Mouse (Mus musculus): ENCODE data around the gene Rhbdl2. TPM values are rescaled to one million over a fixed set of nuclear protein-coding genes. Genes with fewer than 3 reads are reported as not detected.

The Rhbdl2 gene
- total RNA-seq, 1 experiment: 2.7 TPM

DNA sequence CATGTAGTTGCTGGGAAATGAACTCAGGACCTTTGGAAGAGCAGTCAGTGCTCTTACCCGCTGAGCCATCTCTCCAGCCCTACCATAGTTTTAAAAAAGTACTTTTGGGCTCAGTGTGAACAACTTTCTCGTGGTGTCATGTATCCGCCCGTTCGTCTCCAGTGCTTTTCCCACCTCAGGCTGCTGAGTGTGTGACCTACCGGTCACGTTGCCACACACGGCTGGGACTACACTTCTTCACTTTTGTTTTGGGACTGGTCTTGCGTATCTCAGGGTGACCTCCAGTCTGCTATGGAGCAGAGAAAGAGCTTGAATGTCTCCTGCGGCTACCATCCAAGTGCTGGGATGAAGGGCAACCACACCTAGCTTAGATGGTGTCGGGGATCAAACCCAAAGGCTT is 20.6 kb downstream of the Rhbdl2 start:
- Histone ChIP-seq H3K4me3 (ENCODE audit: insufficient read depth in 1 of 2, low read depth in 1 of 2, low read length in 2 of 2, poor library complexity in 1 of 2, severe bottlenecking in 1 of 2) (no peak overlapping the region), H3K4me1 (ENCODE audit: control insufficient read depth in 2 of 2, insufficient read depth in 2 of 2, low read length in 2 of 2, poor library complexity in 1 of 2) (peaks cover 0 to 10% of the 10 kb centered on the region in 2 experiments; a peak in 2 of 4 replicates), H3K9me3 (ENCODE audit: control insufficient read depth, insufficient read depth, low read depth, low read length) (no peaks in the 10 kb centered on the region), H3K27ac (ENCODE audit: insufficient read depth, low read depth, low read length, poor library complexity, severe bottlenecking) (no peak overlapping the region), H3K36me3 (ENCODE audit: control insufficient read depth, insufficient read depth, low read length, poor library complexity, severe bottlenecking) (no peaks in the 10 kb centered on the region), H3K9ac (ENCODE audit: insufficient read depth, low read depth, low read length, poor library complexity, severe bottlenecking) (no peak overlapping the region)
- DNase-seq (ENCODE audit: low read depth, low spot score): no peak
- in situ Hi-C loops (cut with MboI; ENCODE audit: low sequenced_read_pairs in 2 of 2, unreplicated experiment in 2 of 2): no loop called here
- no peak for TF ChIP-seq ZNF384 (IDR thresholded peaks at IDR 0.05; ENCODE audit: low read depth, low read length)
- no peak for TF ChIP-seq ZC3H11A (IDR thresholded peaks at IDR 0.05; ENCODE audit: borderline replicate concordance, low read depth, low read length)
- TF ChIP-seq CHD2 (IDR thresholded peaks at IDR 0.05; ENCODE audit: low read depth, low read length): no peak
- no peak for TF ChIP-seq MAFK (IDR thresholded peaks at IDR 0.05; ENCODE audit: insufficient read depth, low read depth, low read length)
- no peak for TF ChIP-seq HCFC1 (IDR thresholded peaks at IDR 0.05; ENCODE audit: borderline replicate concordance, insufficient read depth, low read length)

DNA sequence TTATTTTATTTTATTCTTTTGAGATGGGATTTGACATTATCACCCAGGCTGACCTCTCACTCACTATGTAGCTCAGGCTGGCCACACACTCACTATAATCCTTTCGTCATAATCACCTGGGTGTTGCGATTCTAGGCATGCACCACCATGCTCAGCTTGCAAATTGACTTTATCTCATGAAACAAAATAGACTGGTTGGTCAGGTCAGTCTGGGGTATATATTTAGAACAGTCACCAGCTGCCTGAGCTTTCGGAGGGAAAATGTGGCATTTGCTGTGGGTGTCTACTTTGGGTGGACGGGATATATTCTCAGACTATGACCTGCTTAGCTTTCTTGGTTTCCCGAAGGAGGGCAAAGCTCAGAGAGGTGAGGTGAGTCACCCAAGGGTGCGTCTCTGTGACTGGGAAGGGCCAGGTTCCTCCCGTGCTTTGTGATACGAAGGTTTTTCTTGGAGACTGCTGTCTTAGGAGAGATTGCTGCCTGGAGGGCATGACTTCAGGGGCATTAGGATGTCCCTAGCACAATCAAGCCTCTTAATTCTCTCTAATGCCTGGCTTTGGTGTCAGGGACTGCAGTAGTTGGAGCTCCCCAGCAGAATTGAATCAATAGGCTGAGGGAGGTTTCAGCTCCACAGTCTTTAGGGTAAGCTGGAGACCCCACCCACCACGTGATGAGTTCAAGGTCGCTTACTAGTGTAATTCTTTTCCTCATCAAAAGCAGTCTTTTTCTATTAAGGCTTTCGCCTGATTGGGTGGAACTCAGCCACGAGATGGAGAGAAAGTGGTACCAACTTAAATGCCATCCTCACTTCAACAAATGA is 23.0 kb downstream of the Rhbdl2 start:
- no peak overlapping the region for H3K27ac ChIP-seq (ENCODE audit: insufficient read depth, low read depth, low read length, poor library complexity, severe bottlenecking)

DNA sequence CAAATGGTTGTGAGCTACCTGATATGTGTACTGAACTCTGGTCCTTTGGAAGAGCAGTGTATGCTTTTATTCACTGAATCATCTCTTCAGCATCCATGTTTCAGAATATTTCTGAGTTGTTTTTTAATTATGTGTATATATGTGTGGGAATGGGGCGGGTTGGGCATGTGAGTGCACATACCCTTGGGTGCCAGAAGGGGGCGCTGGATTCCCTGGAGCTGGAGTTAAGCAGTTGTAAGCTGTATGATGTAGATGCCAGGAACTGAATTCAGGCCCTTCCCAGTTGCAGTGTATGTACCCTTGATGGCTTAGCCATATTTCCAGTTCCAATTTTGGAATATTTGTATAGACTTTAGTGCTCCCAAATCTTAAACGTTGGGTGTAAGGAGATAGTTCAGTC is 24.9 kb downstream of the Rhbdl2 start:
- TF ChIP-seq MAFK (IDR thresholded peaks at IDR 0.05; ENCODE audit: insufficient read depth, low read depth, low read length): no peak
- TF ChIP-seq ZNF384 (IDR thresholded peaks at IDR 0.05; ENCODE audit: low read depth, low read length): no peak
- TF ChIP-seq ZC3H11A (IDR thresholded peaks at IDR 0.05; ENCODE audit: borderline replicate concordance, low read depth, low read length): no peak
- no peak for TF ChIP-seq HCFC1 (IDR thresholded peaks at IDR 0.05; ENCODE audit: borderline replicate concordance, insufficient read depth, low read length)
- no peak for TF ChIP-seq CHD2 (IDR thresholded peaks at IDR 0.05; ENCODE audit: low read depth, low read length)
- H3K9me3 ChIP-seq (ENCODE audit: control insufficient read depth, insufficient read depth, low read depth, low read length): no peaks in the 10 kb centered on the region
- in situ Hi-C loops (cut with MboI; ENCODE audit: low sequenced_read_pairs in 2 of 2, unreplicated experiment in 2 of 2): no loop called here
- H3K27ac ChIP-seq (ENCODE audit: insufficient read depth, low read depth, low read length, poor library complexity, severe bottlenecking): no peak overlapping the region
- H3K9ac ChIP-seq (ENCODE audit: insufficient read depth, low read depth, low read length, poor library complexity, severe bottlenecking): no peak overlapping the region
- H3K36me3 ChIP-seq (ENCODE audit: control insufficient read depth, insufficient read depth, low read length, poor library complexity, severe bottlenecking): no peaks in the 10 kb centered on the region
- H3K4me3 ChIP-seq (ENCODE audit: insufficient read depth in 1 of 2, low read depth in 1 of 2, low read length in 2 of 2, poor library complexity in 1 of 2, severe bottlenecking in 1 of 2): no peak overlapping the region
- DNase-seq (ENCODE audit: low read depth, low spot score): no peak
- H3K4me1 ChIP-seq (ENCODE audit: control insufficient read depth in 2 of 2, insufficient read depth in 2 of 2, low read length in 2 of 2, poor library complexity in 1 of 2): peaks cover 0 to 10% of the 10 kb centered on the region in 2 experiments; a peak in 2 of 4 replicates

More for the DNA sequence above, 23.0 kb downstream of the Rhbdl2 start:
- H3K36me3 ChIP-seq (ENCODE audit: control insufficient read depth, insufficient read depth, low read length, poor library complexity, severe bottlenecking): no peaks in the 10 kb centered on the region
- peaks cover 0 to 10% of the 10 kb centered on the region in 2 experiments; a peak in 2 of 4 replicates for H3K4me1 ChIP-seq (ENCODE audit: control insufficient read depth in 2 of 2, insufficient read depth in 2 of 2, low read length in 2 of 2, poor library complexity in 1 of 2)
- no peak for DNase-seq (ENCODE audit: low read depth, low spot score)
- TF ChIP-seq MAFK (IDR thresholded peaks at IDR 0.05; ENCODE audit: insufficient read depth, low read depth, low read length) (no peak), HCFC1 (IDR thresholded peaks at IDR 0.05; ENCODE audit: borderline replicate concordance, insufficient read depth, low read length) (no peak), ZC3H11A (IDR thresholded peaks at IDR 0.05; ENCODE audit: borderline replicate concordance, low read depth, low read length) (no peak), CHD2 (IDR thresholded peaks at IDR 0.05; ENCODE audit: low read depth, low read length) (no peak), ZNF384 (IDR thresholded peaks at IDR 0.05; ENCODE audit: low read depth, low read length) (no peak)
- no peak overlapping the region for H3K4me3 ChIP-seq (ENCODE audit: insufficient read depth in 1 of 2, low read depth in 1 of 2, low read length in 2 of 2, poor library complexity in 1 of 2, severe bottlenecking in 1 of 2)
- H3K9me3 ChIP-seq (ENCODE audit: control insufficient read depth, insufficient read depth, low read depth, low read length): no peaks in the 10 kb centered on the region
- H3K9ac ChIP-seq (ENCODE audit: insufficient read depth, low read depth, low read length, poor library complexity, severe bottlenecking): no peak overlapping the region
- in situ Hi-C loops (cut with MboI; ENCODE audit: low sequenced_read_pairs in 2 of 2, unreplicated experiment in 2 of 2): no loop called here

DNA sequence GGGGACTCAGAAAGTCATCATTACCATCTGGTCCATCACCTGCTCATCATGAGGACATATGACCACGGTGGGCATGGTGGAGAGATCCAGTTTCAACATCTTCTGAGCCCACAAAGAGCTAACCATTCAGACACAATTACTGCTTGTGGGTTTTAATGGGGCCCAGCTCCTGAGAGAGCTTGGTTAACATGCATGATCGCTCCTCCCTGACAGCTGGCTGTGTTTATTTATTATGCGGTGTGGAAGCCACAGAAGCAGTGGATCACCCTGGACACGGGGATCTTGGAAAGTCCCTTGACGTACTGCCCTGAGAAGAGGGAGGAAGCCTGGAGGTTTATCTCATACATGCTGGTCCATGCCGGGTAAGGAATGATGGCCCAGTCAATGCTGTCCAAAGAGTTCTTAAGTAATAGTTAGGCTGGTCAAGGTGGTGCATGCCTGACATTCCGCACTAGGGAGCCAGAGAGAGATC is 26.4 kb downstream of the Rhbdl2 start:
- Histone ChIP-seq H3K9me3 (ENCODE audit: control insufficient read depth, insufficient read depth, low read depth, low read length) (no peaks in the 10 kb centered on the region), H3K36me3 (ENCODE audit: control insufficient read depth, insufficient read depth, low read length, poor library complexity, severe bottlenecking) (no peaks in the 10 kb centered on the region), H3K27ac (ENCODE audit: insufficient read depth, low read depth, low read length, poor library complexity, severe bottlenecking) (no peak overlapping the region), H3K4me3 (ENCODE audit: insufficient read depth in 1 of 2, low read depth in 1 of 2, low read length in 2 of 2, poor library complexity in 1 of 2, severe bottlenecking in 1 of 2) (no peak overlapping the region), H3K4me1 (ENCODE audit: control insufficient read depth in 2 of 2, insufficient read depth in 2 of 2, low read length in 2 of 2, poor library complexity in 1 of 2) (peaks cover 0 to 8% of the 10 kb centered on the region in 2 experiments; a peak in 2 of 4 replicates), H3K9ac (ENCODE audit: insufficient read depth, low read depth, low read length, poor library complexity, severe bottlenecking) (no peak overlapping the region)
- in situ Hi-C loops (cut with MboI; ENCODE audit: low sequenced_read_pairs in 2 of 2, unreplicated experiment in 2 of 2): no loop called here
- DNase-seq (ENCODE audit: low read depth, low spot score): no peak
- TF ChIP-seq ZC3H11A (IDR thresholded peaks at IDR 0.05; ENCODE audit: borderline replicate concordance, low read depth, low read length) (no peak), MAFK (IDR thresholded peaks at IDR 0.05; ENCODE audit: insufficient read depth, low read depth, low read length) (no peak), CHD2 (IDR thresholded peaks at IDR 0.05; ENCODE audit: low read depth, low read length) (no peak), HCFC1 (IDR thresholded peaks at IDR 0.05; ENCODE audit: borderline replicate concordance, insufficient read depth, low read length) (no peak), ZNF384 (IDR thresholded peaks at IDR 0.05; ENCODE audit: low read depth, low read length) (no peak)
